Mouse (Mus musculus): ENCODE data around the gene Clcc1. TPM values are rescaled to one million over a fixed set of nuclear protein-coding genes. Genes with fewer than 3 reads are reported as not detected.
"Not testable (repeated sequence)": the region's sequence is repeated elsewhere in the genome, so short reads cannot be mapped to it uniquely, and the experiment has no call there.

Clcc1 gene
- polyA plus RNA-seq, 2 experiments = 81.3 to 87.7 TPM

GRCm38 (mm10) chr3:108644856-108645255 lies 8.9 kb upstream of the Clcc1 start:
- WGBS = 87% methylated on average over 3 of the region's 3 CpGs
- Histone ChIP-seq H3K4me2 (replicated peaks; ENCODE audit: low read depth, low read length, severe bottlenecking) (no peak overlapping the region), H3K27me3 (ENCODE audit: control insufficient read depth, insufficient read depth, low read length) (no peaks in the 10 kb centered on the region), H3K4me3 (replicated peaks; ENCODE audit: low read length) (no peak overlapping the region), H3K9ac (ENCODE audit: low read depth, low read length, severe bottlenecking) (no peak overlapping the region), H3K4me1 (ENCODE audit: control insufficient read depth, insufficient read depth, low read length) (no peaks in the 10 kb centered on the region), H3K27ac (replicated peaks; ENCODE audit: low read depth, low read length) (no peak overlapping the region), H3K36me3 (ENCODE audit: control insufficient read depth, insufficient read depth, low read length) (peaks cover 19% of the 10 kb centered on the region), H3K9me3 (ENCODE audit: control insufficient read depth, low read length) (no peaks in the 10 kb centered on the region)
- no peak for TF ChIP-seq POLR2A (IDR thresholded peaks at IDR 0.05; ENCODE audit: borderline replicate concordance, extremely low read depth, insufficient read depth, insufficient read length)
- ATAC-seq (ENCODE audit: low FRiP score, low read depth) = no peak
- DNase-seq (ENCODE audit: low spot score) = no peak

GRCm38 (mm10) chr3:108646036-108646435 lies 7.7 kb upstream of the Clcc1 start:
- Histone ChIP-seq H3K36me3 (ENCODE audit: control insufficient read depth, insufficient read depth, low read length) (peaks cover 19% of the 10 kb centered on the region), H3K27ac (replicated peaks; ENCODE audit: low read depth, low read length) (no peak overlapping the region), H3K4me3 (replicated peaks; ENCODE audit: low read length) (no peak overlapping the region), H3K4me1 (ENCODE audit: control insufficient read depth, insufficient read depth, low read length) (no peaks in the 10 kb centered on the region), H3K9ac (ENCODE audit: low read depth, low read length, severe bottlenecking) (no peak overlapping the region), H3K4me2 (replicated peaks; ENCODE audit: low read depth, low read length, severe bottlenecking) (no peak overlapping the region), H3K27me3 (ENCODE audit: control insufficient read depth, insufficient read depth, low read length) (no peaks in the 10 kb centered on the region), H3K9me3 (ENCODE audit: control insufficient read depth, low read length) (no peaks in the 10 kb centered on the region)
- ATAC-seq (ENCODE audit: low FRiP score, low read depth) (no peak), DNase-seq (ENCODE audit: low spot score) (peak; percentile 31)
- no peak for TF ChIP-seq POLR2A (IDR thresholded peaks at IDR 0.05; ENCODE audit: borderline replicate concordance, extremely low read depth, insufficient read depth, insufficient read length)
- 46% methylated on average over 7 of the region's 7 CpGs for WGBS

- H3K9ac ChIP-seq (ENCODE audit: low read depth, low read length, severe bottlenecking); H3K27me3 ChIP-seq (ENCODE audit: control insufficient read depth, insufficient read depth, low read length); ATAC-seq (ENCODE audit: low FRiP score, low read depth); H3K4me1 ChIP-seq (ENCODE audit: control insufficient read depth, insufficient read depth, low read length); H3K4me3 ChIP-seq (replicated peaks; ENCODE audit: low read length); H3K9me3 ChIP-seq (ENCODE audit: control insufficient read depth, low read length); H3K27ac ChIP-seq (replicated peaks; ENCODE audit: low read depth, low read length); DNase-seq (ENCODE audit: low spot score); H3K4me2 ChIP-seq (replicated peaks; ENCODE audit: low read depth, low read length, severe bottlenecking): not testable (repeated sequence)
- 45% methylated on average over 5 of the region's 5 CpGs for WGBS
- peaks cover 19% of the 10 kb centered on the region for H3K36me3 ChIP-seq (ENCODE audit: control insufficient read depth, insufficient read depth, low read length)
Observed at GRCm38 (mm10) chr3:108647681-108648080, 6.0 kb upstream of the Clcc1 start.

GRCm38 (mm10) chr3:108652866-108653642 lies 659 bp upstream of the Clcc1 start:
- Histone ChIP-seq H3K27ac (replicated peaks; ENCODE audit: low read depth, low read length) (no peak overlapping the region), H3K4me2 (replicated peaks; ENCODE audit: low read depth, low read length, severe bottlenecking) (peak overlapping the region; percentile 38), H3K9me3 (ENCODE audit: control insufficient read depth, low read length) (no peaks in the 10 kb centered on the region), H3K9ac (ENCODE audit: low read depth, low read length, severe bottlenecking) (no peak overlapping the region), H3K4me3 (replicated peaks; ENCODE audit: low read length) (peak overlapping the region; percentile 81), H3K36me3 (ENCODE audit: control insufficient read depth, insufficient read depth, low read length) (no peaks in the 10 kb centered on the region), H3K27me3 (ENCODE audit: control insufficient read depth, insufficient read depth, low read length) (no peaks in the 10 kb centered on the region), H3K4me1 (ENCODE audit: control insufficient read depth, insufficient read depth, low read length) (peaks cover 9% of the 10 kb centered on the region; the same call in 1 of the 2 replicates)
- ATAC-seq (ENCODE audit: low FRiP score, low read depth) = no peak
- TF ChIP-seq POLR2A (IDR thresholded peaks at IDR 0.05; ENCODE audit: borderline replicate concordance, extremely low read depth, insufficient read depth, insufficient read length) = no peak
- WGBS = 27% methylated on average over 9 of the region's 9 CpGs
- DNase-seq (ENCODE audit: low spot score) = no peak

- H3K4me2 ChIP-seq (replicated peaks; ENCODE audit: low read depth, low read length, severe bottlenecking) = peak overlapping the region; percentile 62
- H3K9ac ChIP-seq (ENCODE audit: low read depth, low read length, severe bottlenecking) = peak overlapping the region; percentile 89
- no peaks in the 10 kb centered on the region for H3K9me3 ChIP-seq (ENCODE audit: control insufficient read depth, low read length)
- peak overlapping the region; percentile 81 for H3K4me3 ChIP-seq (replicated peaks; ENCODE audit: low read length)
- peaks cover 9% of the 10 kb centered on the region; the same call in 1 of the 2 replicates for H3K4me1 ChIP-seq (ENCODE audit: control insufficient read depth, insufficient read depth, low read length)
- H3K36me3 ChIP-seq (ENCODE audit: control insufficient read depth, insufficient read depth, low read length) = no peaks in the 10 kb centered on the region
- WGBS = 22% methylated on average over 14 of the region's 14 CpGs
- DNase-seq (ENCODE audit: low spot score) (peak; percentile 27), ATAC-seq (ENCODE audit: low FRiP score, low read depth) (no peak)
- no peak for TF ChIP-seq POLR2A (IDR thresholded peaks at IDR 0.05; ENCODE audit: borderline replicate concordance, extremely low read depth, insufficient read depth, insufficient read length)
- 0 out of 2 replicates have a peak overlapping the region, but pooled peaks have one; percentile 78 for H3K27ac ChIP-seq (replicated peaks; ENCODE audit: low read depth, low read length)
- no peaks in the 10 kb centered on the region for H3K27me3 ChIP-seq (ENCODE audit: control insufficient read depth, insufficient read depth, low read length)
Observed at GRCm38 (mm10) chr3:108654566-108654965, 853 bp downstream of the Clcc1 start.

All from limb, embryonic 14.5 days (tissue).